Mouse (Mus musculus) liver, embryonic 14.5 days (tissue): ENCODE data around the gene Pde4d. TPM values are rescaled to one million over a fixed set of nuclear protein-coding genes. Genes with fewer than 3 reads are reported as not detected.

Experiments
- ATAC-seq: fragments of 200-750 bp; cut with Nextera tagmentation; 2 replicates; pipeline ENCODE4 v1.8.0; 2017; ENCODE audit warnings: moderate number of reproducible peaks, mild to moderate bottlenecking, moderate library complexity; ENCODE audit not compliant: insufficient read depth
- DNase-seq, 3 experiments: peaks; one replicate each; pipeline ENCODE4 v3.0.0-alpha.2; 2012 to 2013; ENCODE audit warnings: low read depth in 3 of 3, low spot score in 3 of 3
- H3K27ac ChIP-seq: fragments of 300-500 bp; sonication (generic); 2 replicates; pipeline ENCODE4 v1.5.1; 2014; ENCODE audit warnings: moderate library complexity, mild to moderate bottlenecking, control low read depth, inconsistent platforms
- H3K27me3 ChIP-seq: fragments of 300-500 bp; sonication (generic); 2 replicates; pipeline ENCODE4 v1.6.1; 2014; ENCODE audit warnings: mild to moderate bottlenecking, low read length, moderate library complexity; ENCODE audit not compliant: control insufficient read depth, insufficient read depth
- H3K36me3 ChIP-seq: fragments of 300-500 bp; sonication (generic); replicated peaks from 2 replicates; pipeline ENCODE4 v1.6.1; 2014; ENCODE audit warnings: low read depth; ENCODE audit not compliant: control insufficient read depth, insufficient read depth
- H3K4me1 ChIP-seq, 2 experiments: fragments of 200-500 bp in 1 of 2; fragments of 300-500 bp in 1 of 2; sonication (generic) in 1 of 2; replicated peaks; 2 replicates each; pipeline ENCODE4 v1.6.1; 2012 to 2014; ENCODE audit warnings: antibody characterized with exemption in 1 of 2, inconsistent platforms in 1 of 2, low read length in 1 of 2; ENCODE audit not compliant: control insufficient read depth in 2 of 2, insufficient read depth in 2 of 2
- H3K4me2 ChIP-seq: fragments of 300-500 bp; sonication (generic); 2 replicates; pipeline ENCODE4 v1.6.1; 2014; ENCODE audit warnings: low read depth, mild to moderate bottlenecking, control low read depth, moderate library complexity
- H3K4me3 ChIP-seq, 2 experiments: fragments of 200-500 bp in 1 of 2; fragments of 300-500 bp in 1 of 2; sonication (generic) in 1 of 2; 2 replicates each; pipeline ENCODE4 v1.5.1; 2012 to 2014; ENCODE audit warnings: low read depth in 2 of 2, low read length in 2 of 2, mild to moderate bottlenecking in 2 of 2, control low read depth in 1 of 2, inconsistent platforms in 1 of 2, moderate library complexity in 1 of 2; ENCODE audit not compliant: insufficient read depth in 1 of 2
- H3K9ac ChIP-seq: fragments of 300-500 bp; sonication (generic); replicated peaks from 2 replicates; pipeline ENCODE4 v1.6.1; 2014; ENCODE audit warnings: mild to moderate bottlenecking, control low read depth, moderate library complexity
- H3K9me3 ChIP-seq: fragments of 300-500 bp; sonication (generic); 2 replicates; pipeline ENCODE4 v1.6.1; 2016; ENCODE audit warnings: low read length, mixed read lengths; ENCODE audit not compliant: control insufficient read depth
- CTCF ChIP-seq: IDR thresholded peaks from 2 replicates; pipeline ENCODE4 v1.5.1; 2016; ENCODE audit warnings: antibody characterized with exemption, low read depth, control low read depth
- EP300 ChIP-seq: IDR thresholded peaks from 2 replicates; pipeline ENCODE4 v1.6.1; 2016; ENCODE audit warnings: antibody characterized with exemption, low read depth
- WGBS: fragments of 180-500 bp; shearing (Covaris S2); extraction: QIAGEN DNeasy Blood & Tissue Kit; methylation state at CpG from one replicate; pipeline ENCODE4 v1.1.7; 2014; ENCODE audit not compliant: insufficient replicate concordance; 5-methylcytosine and 5-hydroxymethylcytosine counted together
- polyA plus RNA-seq, 2 experiments: library from polyadenylated mRNA; depleted of rRNA in 1 of 2; stranded (reverse) in 1 of 2; unstranded in 1 of 2; fragments of >200 nt; fragmentation: Nextera tagmentation in 1 of 2; extraction: Ambion mirVana in 1 of 2; gene quantifications; 2 replicates each; pipeline versions ENCODE4 v1.2.1 to v1.2.3; 2012 to 2014

Pde4d gene
- polyA plus RNA-seq, 2 experiments, result 4.9 to 8.6 TPM

- Histone ChIP-seq H3K9me3 (no peaks in the 10 kb centered on the region), H3K4me3 (no peak overlapping the region), H3K4me1 (peaks cover 0 to 12% of the 10 kb centered on the region in 2 experiments; a peak in 3 of 4 replicates), H3K27ac (no peak overlapping the region), H3K27me3 (no peaks in the 10 kb centered on the region), H3K36me3 (no peaks in the 10 kb centered on the region), H3K9ac (no peak overlapping the region), H3K4me2 (no peak overlapping the region)
- TF ChIP-seq EP300 (no peak), CTCF (no peak)
- 76% methylated on average over 4 of the region's 4 CpGs for WGBS
- no peak for DNase-seq
- no peak for ATAC-seq
Measured at GRCm38 (mm10) chr13:108524548-108524947, 74.8 kb downstream of the Pde4d start.

- no peak for ATAC-seq
- Histone ChIP-seq H3K4me2 (no peak overlapping the region), H3K9ac (no peak overlapping the region), H3K27ac (no peak overlapping the region), H3K4me3 (no peak overlapping the region), H3K36me3 (no peaks in the 10 kb centered on the region), H3K4me1 (peaks cover 0 to 12% of the 10 kb centered on the region in 2 experiments; a peak in 3 of 4 replicates), H3K9me3 (no peaks in the 10 kb centered on the region), H3K27me3 (no peaks in the 10 kb centered on the region)
- WGBS, result 50% methylated on average over 6 of the region's 6 CpGs
- DNase-seq, result no peak
- no peak for TF ChIP-seq EP300
- TF ChIP-seq CTCF, result no peak
Measured at GRCm38 (mm10) chr13:108524969-108525368, 75.2 kb downstream of the Pde4d start.

- ATAC-seq (no peak), DNase-seq (no peak)
- no peak for TF ChIP-seq EP300
- TF ChIP-seq CTCF, result no peak
- Histone ChIP-seq H3K4me2 (no peak overlapping the region), H3K36me3 (no peaks in the 10 kb centered on the region), H3K27me3 (no peaks in the 10 kb centered on the region), H3K4me1 (peaks cover 0 to 12% of the 10 kb centered on the region in 2 experiments; a peak in 3 of 4 replicates), H3K9me3 (no peaks in the 10 kb centered on the region), H3K9ac (no peak overlapping the region), H3K27ac (no peak overlapping the region), H3K4me3 (no peak overlapping the region)
- 67% methylated on average over 13 of the region's 13 CpGs for WGBS
Measured at GRCm38 (mm10) chr13:108526258-108527007, 76.7 kb downstream of the Pde4d start.

GRCm38 (mm10) chr13:108527090-108527770, 77.5 kb downstream of the Pde4d start:
- H3K4me1 ChIP-seq, result peaks cover 0 to 12% of the 10 kb centered on the region in 2 experiments; a peak in 3 of 4 replicates
- peak overlapping the region; percentile 15; the same call in 1 of the 2 replicates for H3K4me2 ChIP-seq
- H3K9ac ChIP-seq, result no peak overlapping the region
- no peaks in the 10 kb centered on the region for H3K9me3 ChIP-seq
- no peaks in the 10 kb centered on the region for H3K27me3 ChIP-seq
- no peaks in the 10 kb centered on the region for H3K36me3 ChIP-seq
- peak; percentile 22; the same call in 1 of the 2 replicates for TF ChIP-seq EP300
- TF ChIP-seq CTCF, result no peak
- ATAC-seq (peak; percentile 84), DNase-seq (peak; percentile 14 to 41 (median 22))
- 43% methylated on average over 7 of the region's 7 CpGs for WGBS
- H3K4me3 ChIP-seq, result no peak overlapping the region
- no peak overlapping the region for H3K27ac ChIP-seq

GRCm38 (mm10) chr13:108528343-108528742, 78.6 kb downstream of the Pde4d start:
- no peaks in the 10 kb centered on the region for H3K36me3 ChIP-seq
- H3K27me3 ChIP-seq, result no peaks in the 10 kb centered on the region
- H3K27ac ChIP-seq, result no peak overlapping the region
- DNase-seq, result no peak
- no peak overlapping the region for H3K4me2 ChIP-seq
- H3K4me3 ChIP-seq, result no peak overlapping the region
- TF ChIP-seq EP300, result no peak
- TF ChIP-seq CTCF, result no peak
- H3K9me3 ChIP-seq, result no peaks in the 10 kb centered on the region
- H3K4me1 ChIP-seq, result peaks cover 0 to 12% of the 10 kb centered on the region in 2 experiments; a peak in 3 of 4 replicates
- WGBS, result 33% methylated on average over 1 of the region's 1 CpGs
- no peak for ATAC-seq
- no peak overlapping the region for H3K9ac ChIP-seq
